Mouse (Mus musculus): ENCODE measurements around the gene Prn.

- no peak for TF ChIP-seq CTCF (IDR thresholded peaks at IDR 0.05)
- no peak for TF ChIP-seq EP300 (IDR thresholded peaks at IDR 0.05)
These were observed 44.0 kb downstream of the Prn start for GRCm38 (mm10) chr2:131953711-131954110.

Data from lung, postnatal 0 days (tissue).